Comparison of ENCODE assay signal across 11 mouse cellular contexts in genomic region chr9:59071220-59071977, GRCm38 (mm10). TPM values are rescaled to one million over a fixed set of nuclear protein-coding genes. Genes with fewer than 3 reads are reported as not detected.
DNase-seq lines count a peak whose midpoint lies in the region; ATAC-seq and TF ChIP-seq lines count a peak whose summit lies in the region.
"Had no signal": no experiment of that assay in that cellular context is flagged by ENCODE, and none has a peak within 500 bp of the region (broad histone marks: within the 10 kb centered on the region; RNA-seq: fewer than 3 reads in every experiment).

No protein-coding gene starts in this region.

- H3K27me3 ChIP-seq in intestine, embryonic 14.5 days (replicated peaks; ENCODE audit: control insufficient read depth, insufficient read depth, low read length): no peaks in the 10 kb centered on the region
- H3K27me3 ChIP-seq in intestine, postnatal 0 days (replicated peaks; ENCODE audit: control insufficient read depth, insufficient read depth, low read length): no peaks in the 10 kb centered on the region
- no peaks in the 10 kb centered on the region for H3K27me3 ChIP-seq in heart, embryonic 15.5 days
- H3K27me3 ChIP-seq in neural tube, embryonic 12.5 days (replicated peaks): 0 out of 2 replicates have a peak, but pooled peaks cover 3% of the 10 kb centered on the region

- peaks cover 28% of the 10 kb centered on the region for H3K4me1 ChIP-seq in intestine, embryonic 14.5 days (replicated peaks; ENCODE audit: control insufficient read depth, insufficient read depth, low read length)
- H3K4me1 ChIP-seq in intestine, postnatal 0 days (replicated peaks; ENCODE audit: control insufficient read depth, insufficient read depth, low read length): 0 out of 2 replicates have a peak, but pooled peaks cover 3% of the 10 kb centered on the region
- peaks cover 29% of the 10 kb centered on the region for H3K4me1 ChIP-seq in heart, embryonic 15.5 days (replicated peaks)
- peaks cover 36% of the 10 kb centered on the region for H3K4me1 ChIP-seq in neural tube, embryonic 12.5 days

- ATAC-seq in intestine, embryonic 14.5 days (replicated peaks; ENCODE audit: low FRiP score, low TSS enrichment, low read depth): no peak
- ATAC-seq in intestine, postnatal 0 days: no peak
- peak; percentile 47; the same call in 1 of the 2 replicates for ATAC-seq in heart, embryonic 15.5 days (replicated peaks; ENCODE audit: insufficient number of reproducible peaks, insufficient read depth, low FRiP score, low read depth)
- ATAC-seq in neural tube, embryonic 12.5 days (ENCODE audit: low FRiP score, low read depth): no peak
- no peak for ATAC-seq in CD4-positive, CD25-positive, alpha-beta regulatory T cell, adult 4 months

- no peaks in the 10 kb centered on the region for H3K36me3 ChIP-seq in intestine, embryonic 14.5 days (ENCODE audit: control insufficient read depth, insufficient read depth, low read length)
- H3K36me3 ChIP-seq in intestine, postnatal 0 days (ENCODE audit: control insufficient read depth, insufficient read depth): no peaks in the 10 kb centered on the region
- H3K36me3 ChIP-seq in heart, embryonic 15.5 days: no peaks in the 10 kb centered on the region
- H3K36me3 ChIP-seq in neural tube, embryonic 12.5 days: no peaks in the 10 kb centered on the region

- peak; percentile 56 for DNase-seq in intestine, embryonic 14.5 days (ENCODE audit: low spot score)
- peak; percentile 60 for DNase-seq in brain, embryonic 14.5 days (ENCODE audit: low read depth)
- DNase-seq in testis, postnatal 14 days (ENCODE audit: low spot score): no peak
- DNase-seq in left cerebral cortex, postnatal 4 days: no peak
- DNase-seq: cerebellum, postnatal 36 days; kidney, postnatal 14 days had no signal

- peak overlapping the region; percentile 57 for H3K27ac ChIP-seq in intestine, embryonic 14.5 days (ENCODE audit: low read depth)
- H3K27ac ChIP-seq in intestine, postnatal 0 days (ENCODE audit: low read depth, low read length): no peak overlapping the region; the same call in 1 of the 2 replicates
- peak overlapping the region; percentile 60 for H3K27ac ChIP-seq in heart, embryonic 15.5 days
- no peak overlapping the region for H3K27ac ChIP-seq in neural tube, embryonic 12.5 days

- H3K4me3 ChIP-seq in intestine, embryonic 14.5 days (ENCODE audit: low read depth, low read length): no peak overlapping the region
- no peak overlapping the region for H3K4me3 ChIP-seq in intestine, postnatal 0 days (ENCODE audit: low read depth, low read length)
- no peak overlapping the region for H3K4me3 ChIP-seq in heart, embryonic 15.5 days
- H3K4me3 ChIP-seq in neural tube, embryonic 12.5 days: no peak overlapping the region

- H3K9ac ChIP-seq in intestine, embryonic 14.5 days (ENCODE audit: low read length): no peak overlapping the region
- H3K9ac ChIP-seq in intestine, postnatal 0 days (ENCODE audit: low read depth, low read length): no peak overlapping the region
- no peak overlapping the region for H3K9ac ChIP-seq in heart, embryonic 15.5 days
- no peak overlapping the region for H3K9ac ChIP-seq in neural tube, embryonic 12.5 days

- H3K4me2 ChIP-seq in intestine, embryonic 14.5 days (ENCODE audit: low read length): peak overlapping the region; percentile 32
- no peak overlapping the region for H3K4me2 ChIP-seq in intestine, postnatal 0 days (replicated peaks; ENCODE audit: low read depth)
- no peak overlapping the region for H3K4me2 ChIP-seq in heart, embryonic 15.5 days
- peak overlapping the region; percentile 47 for H3K4me2 ChIP-seq in neural tube, embryonic 12.5 days (replicated peaks)

- 39% methylated on average over 7 of the region's 7 CpGs for WGBS in intestine, embryonic 14.5 days
- WGBS in intestine, postnatal 0 days: 54% methylated on average over 7 of the region's 7 CpGs
- 42% methylated on average over 7 of the region's 7 CpGs for WGBS in heart, embryonic 15.5 days
- 60% methylated on average over 7 of the region's 7 CpGs for WGBS in neural tube, embryonic 12.5 days

- no peak for TF ChIP-seq CTCF in intestine, postnatal 0 days (IDR thresholded peaks at IDR 0.05; ENCODE audit: low read depth)
- no peak for TF ChIP-seq CTCF in brain, embryonic 14.5 days (IDR thresholded peaks at IDR 0.05; ENCODE audit: borderline replicate concordance, extremely low read depth, insufficient read depth, insufficient read length)

- TF ChIP-seq POLR2A in brain, embryonic 14.5 days (IDR thresholded peaks at IDR 0.05; ENCODE audit: borderline replicate concordance, extremely low read depth, insufficient read depth, insufficient read length, poor library complexity, severe bottlenecking): no peak

- no peaks in the 10 kb centered on the region for H3K9me3 ChIP-seq in intestine, embryonic 14.5 days (ENCODE audit: control insufficient read depth, low read length)
- H3K9me3 ChIP-seq in intestine, postnatal 0 days (ENCODE audit: control insufficient read depth): no peaks in the 10 kb centered on the region
- H3K9me3 ChIP-seq in heart, embryonic 15.5 days (replicated peaks): no peaks in the 10 kb centered on the region
- H3K9me3 ChIP-seq in neural tube, embryonic 12.5 days: no peaks in the 10 kb centered on the region

- intact Hi-C loops in left cerebral cortex, postnatal 4 days (cut with DNase I): no loop called here

RNA-seq across cellular contexts. Expression of gene Neo1, which starts 35.2 kb away (rescaled TPM):
- 37.6 and 41.5 TPM in 2 replicates for polyA plus RNA-seq in intestine, embryonic 14.5 days (2014; fragmentation: Nextera tagmentation; extraction: Ambion mirVana)
- polyA plus RNA-seq in intestine, postnatal 0 days (2015; fragmentation: Nextera tagmentation; extraction: Ambion mirVana): 8.3 and 8.6 TPM in 2 replicates
- polyA plus RNA-seq in brain, embryonic 14.5 days (2012; rRNA removed): 74.4 and 98.3 TPM in 2 replicates
- polyA plus RNA-seq in heart, embryonic 15.5 days (2015; fragmentation: Nextera tagmentation; extraction: Ambion mirVana): 22.9 and 27.9 TPM in 2 replicates
- 53.0 and 60.4 TPM in 2 replicates for polyA plus RNA-seq in neural tube, embryonic 12.5 days (2016; fragmentation: Nextera tagmentation; extraction: Ambion mirVana)
- polyA plus RNA-seq in CD4-positive, CD25-positive, alpha-beta regulatory T cell, adult 4 months (2017; shearing (Covaris generic)): under 1 TPM; 0.24 to 0.32 TPM
- 100 to 1,000 TPM; 286 to 290 TPM for total RNA-seq in left cerebral cortex, postnatal 4 days (2021)
- total RNA-seq: megakaryocyte-erythroid progenitor cell, adult 5-6 weeks had no signal

Comparison
In these comparisons a context has a peak if more than half of its experiments do, and no peak if none do; other contexts are left out.
1. H3K27ac ChIP-seq: peak in intestine, embryonic 14.5 days (single experiment) and heart, embryonic 15.5 days (single experiment); none in intestine, postnatal 0 days (single experiment) and neural tube, embryonic 12.5 days (single experiment).
2. H3K4me2 ChIP-seq: peak in intestine, embryonic 14.5 days (single experiment) and neural tube, embryonic 12.5 days (single experiment); none in intestine, postnatal 0 days (single experiment) and heart, embryonic 15.5 days (single experiment).
3. DNase-seq: peak in intestine, embryonic 14.5 days (single experiment) and brain, embryonic 14.5 days (single experiment); none in testis, postnatal 14 days (single experiment) and left cerebral cortex, postnatal 4 days (single experiment).